Mouse (Mus musculus) embryonic fibroblast, embryonic 13.5 days (primary cell): ENCODE measurements around the gene Adtrp. TPM values are rescaled to one million over a fixed set of nuclear protein-coding genes. Genes with fewer than 3 reads are reported as not detected.

ENCODE experiments used
- H3K27ac ChIP-seq: 2 replicates; pipeline ENCODE4 v1.5.1; 2012; ENCODE audit warnings: low read length, control low read depth, inconsistent platforms; ENCODE audit not compliant: insufficient read depth
- H3K4me1 ChIP-seq: 2 replicates; pipeline ENCODE4 v1.6.1; 2011; ENCODE audit warnings: low read length; ENCODE audit not compliant: control insufficient read depth, insufficient read depth
- H3K4me3 ChIP-seq: 2 replicates; pipeline ENCODE4 v1.5.1; 2011; ENCODE audit warnings: mild to moderate bottlenecking, control low read depth, low read length; ENCODE audit not compliant: insufficient read depth
- CTCF ChIP-seq: IDR thresholded peaks from 2 replicates; pipeline ENCODE4 v1.5.1; 2011; ENCODE audit warnings: mild to moderate bottlenecking, control low read depth, low read length, moderate library complexity, borderline replicate concordance; ENCODE audit not compliant: insufficient read depth
- POLR2A ChIP-seq: IDR thresholded peaks from 2 replicates; pipeline ENCODE4 v1.6.1; 2011; ENCODE audit warnings: low read depth, mild to moderate bottlenecking, control low read depth, low read length, moderate library complexity
- polyA plus RNA-seq: library from polyadenylated mRNA; stranded (reverse); fragments of >200 nt; gene quantifications from 2 replicates; pipeline ENCODE4 v1.2.4, GENCODE M21; 2011; ENCODE audit warnings: low read depth; ENCODE audit not compliant: missing spikeins, insufficient read length

The Adtrp gene
- polyA plus RNA-seq, 1 experiment = 0.21 TPM

DNA sequence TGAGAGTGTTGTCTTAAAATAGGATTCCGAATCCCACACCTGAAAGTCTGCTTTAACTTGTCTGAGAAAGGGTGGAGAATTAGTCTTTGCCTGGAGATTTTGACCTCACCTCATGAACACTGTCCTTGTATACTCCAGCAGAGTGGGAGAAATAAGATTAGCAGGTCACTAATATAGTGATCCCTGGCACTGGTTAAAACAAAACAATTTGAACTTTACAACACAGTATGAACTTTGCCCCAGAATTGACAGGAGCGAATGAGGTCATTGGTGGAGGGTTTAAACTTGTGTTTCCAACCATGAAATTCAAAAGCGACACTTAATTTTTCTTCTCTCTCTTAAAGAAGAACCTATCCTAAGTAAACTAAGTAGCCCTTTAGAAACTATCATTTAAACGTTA is 3.4 kb downstream of the Adtrp start:
- TF ChIP-seq CTCF (no peak), POLR2A (no peak)
- no peak overlapping the region for H3K4me3 ChIP-seq
- H3K4me1 ChIP-seq = no peaks in the 10 kb centered on the region
- H3K27ac ChIP-seq = no peak overlapping the region

DNA sequence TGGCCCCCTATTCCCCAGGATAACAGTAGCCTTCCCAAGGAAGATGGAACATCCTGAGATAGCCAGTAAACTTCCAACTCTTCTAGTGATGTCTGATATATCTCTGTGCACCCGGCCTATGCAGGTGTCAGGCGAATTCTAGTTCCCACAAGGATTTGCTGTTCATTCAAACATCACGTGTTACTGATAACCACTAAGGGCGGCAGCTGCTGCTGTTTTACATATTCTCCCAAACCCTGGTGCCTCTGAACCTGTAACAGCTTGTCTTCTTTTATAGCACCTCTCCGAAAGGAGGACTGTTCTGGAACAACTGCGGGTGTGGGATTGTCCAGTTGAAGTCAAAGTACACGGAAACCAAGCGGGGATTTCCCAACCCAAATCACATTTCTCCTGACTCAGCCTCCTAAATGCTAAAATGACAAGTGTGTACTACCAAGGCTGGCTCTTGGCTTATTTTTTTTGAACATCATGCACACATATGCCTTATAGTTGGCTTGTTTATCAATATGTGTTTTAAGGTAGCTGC is 13.8 kb downstream of the Adtrp start:
- Histone ChIP-seq H3K4me3 (no peak overlapping the region), H3K27ac (no peak overlapping the region), H3K4me1 (no peaks in the 10 kb centered on the region)
- TF ChIP-seq POLR2A (no peak), CTCF (no peak)

DNA sequence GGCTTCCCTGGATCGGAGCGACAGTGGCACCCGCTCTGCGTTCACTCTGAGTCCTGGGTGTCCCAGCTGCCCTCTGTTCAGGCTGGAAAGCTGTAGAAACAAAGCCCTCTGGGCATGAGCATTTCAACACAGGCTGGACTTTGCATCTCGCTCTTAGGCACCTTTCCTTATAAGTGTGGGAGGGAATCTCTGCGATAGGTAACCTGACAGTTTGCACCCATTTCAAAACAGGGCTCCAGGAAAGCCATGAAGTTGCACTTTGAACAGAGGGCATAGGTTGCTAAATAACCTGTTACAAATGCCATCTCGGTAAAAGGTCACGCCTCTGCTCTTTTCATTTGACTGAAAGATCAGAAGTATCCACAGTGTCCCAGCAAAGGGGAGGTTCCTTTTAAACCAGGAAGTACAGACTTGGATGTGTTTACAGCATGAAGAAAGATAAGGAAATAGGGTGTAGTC is 19.2 kb downstream of the Adtrp start:
- TF ChIP-seq POLR2A (no peak), CTCF (no peak)
- H3K4me1 ChIP-seq = no peaks in the 10 kb centered on the region
- H3K4me3 ChIP-seq = no peak overlapping the region
- no peak overlapping the region for H3K27ac ChIP-seq

DNA sequence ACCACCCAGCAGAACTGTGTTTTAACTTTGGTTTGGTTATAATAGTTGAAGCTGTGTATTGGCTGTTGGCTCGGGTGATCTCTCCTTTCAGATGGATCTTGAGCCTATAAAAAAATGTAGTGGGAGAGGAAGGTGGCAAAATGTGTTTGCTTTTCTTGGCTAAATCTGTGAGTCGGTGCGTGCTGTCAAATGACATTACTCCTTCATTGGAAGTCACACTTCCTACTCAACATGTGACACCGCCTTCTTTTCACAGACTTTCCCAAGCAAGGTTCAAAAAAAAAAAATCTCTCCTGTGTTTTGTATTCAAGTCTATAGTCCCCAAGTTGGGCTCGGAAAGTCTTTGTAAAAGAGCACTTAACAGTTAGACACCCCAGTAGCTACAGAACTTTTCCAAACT is 19.9 kb downstream of the Adtrp start:
- Histone ChIP-seq H3K4me3 (no peak overlapping the region), H3K27ac (no peak overlapping the region), H3K4me1 (peaks cover 4% of the 10 kb centered on the region)
- TF ChIP-seq CTCF (no peak), POLR2A (no peak)

DNA sequence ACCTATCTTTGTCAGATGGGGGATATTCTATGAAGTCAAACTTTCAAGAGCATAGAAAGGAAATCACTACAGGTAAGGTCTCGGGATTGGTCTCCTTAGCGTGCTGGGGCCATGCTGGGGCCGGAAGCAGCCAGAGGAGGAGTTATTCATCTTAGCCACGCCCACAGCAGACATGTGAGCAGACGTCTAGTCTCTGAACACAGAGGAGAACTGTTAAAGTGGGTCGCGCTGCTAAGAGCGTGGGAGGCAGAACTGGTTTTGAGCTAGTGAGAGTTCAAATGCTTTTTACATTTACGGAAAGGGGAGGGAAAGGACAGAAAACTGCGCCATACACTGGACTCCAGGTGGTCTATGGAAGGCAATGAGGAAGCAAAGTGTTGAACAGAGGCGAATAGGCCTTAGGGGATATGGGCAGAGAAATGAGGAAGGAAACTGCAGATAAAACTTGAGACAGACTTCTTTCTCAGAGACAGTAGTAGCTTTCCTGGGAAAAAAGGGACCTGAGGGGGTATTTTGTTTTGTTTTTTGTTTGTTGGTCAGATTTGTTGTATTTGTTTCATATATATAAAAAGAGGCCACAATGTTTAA is 22.0 kb downstream of the Adtrp start:
- H3K27ac ChIP-seq = no peak overlapping the region
- TF ChIP-seq CTCF (no peak), POLR2A (no peak)
- peaks cover 6% of the 10 kb centered on the region for H3K4me1 ChIP-seq
- H3K4me3 ChIP-seq = no peak overlapping the region

DNA sequence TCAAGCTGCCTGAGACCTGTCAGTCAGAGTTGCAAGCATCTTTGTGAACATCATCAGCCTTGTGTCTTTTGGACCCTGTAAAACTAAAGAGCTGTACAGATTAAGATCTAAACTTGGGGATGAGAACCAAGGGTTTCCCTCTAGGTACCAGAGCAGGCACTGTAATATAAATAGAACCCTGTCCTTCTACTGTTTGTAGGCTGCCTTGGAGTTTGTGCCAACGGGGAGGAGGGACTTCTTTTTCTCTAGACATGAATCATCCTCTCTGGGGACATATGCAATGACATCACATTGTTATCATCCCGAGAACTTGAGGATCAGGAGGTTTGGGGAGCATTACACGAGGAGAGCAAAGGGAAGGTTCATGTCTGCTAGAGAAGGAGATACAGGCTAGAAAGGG is 24.4 kb downstream of the Adtrp start:
- TF ChIP-seq POLR2A (no peak), CTCF (no peak)
- H3K4me1 ChIP-seq = peaks cover 8% of the 10 kb centered on the region
- H3K4me3 ChIP-seq = no peak overlapping the region
- H3K27ac ChIP-seq = no peak overlapping the region

DNA sequence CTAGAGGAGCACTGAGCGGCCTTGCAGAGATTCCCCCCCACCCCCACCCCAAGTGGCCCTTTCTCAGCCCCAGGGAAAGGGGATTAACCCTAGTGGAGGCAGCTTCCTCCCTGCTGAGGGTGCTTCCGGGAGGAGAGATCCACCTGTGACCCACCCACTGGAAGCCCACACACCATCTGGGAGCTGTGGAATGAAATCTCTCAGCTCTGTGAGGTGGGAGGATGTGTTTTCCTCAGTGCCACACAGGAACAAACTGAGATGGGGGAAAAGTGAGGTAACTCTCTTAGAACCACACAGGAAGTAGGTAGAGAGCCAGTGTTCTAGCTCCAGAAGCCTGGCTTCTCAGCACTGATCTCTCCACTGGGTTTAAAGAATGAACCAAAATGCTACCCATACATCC is 24.9 kb downstream of the Adtrp start:
- TF ChIP-seq POLR2A = no peak
- TF ChIP-seq CTCF = no peak
- Histone ChIP-seq H3K4me1 (peaks cover 8% of the 10 kb centered on the region), H3K4me3 (no peak overlapping the region), H3K27ac (no peak overlapping the region)

DNA sequence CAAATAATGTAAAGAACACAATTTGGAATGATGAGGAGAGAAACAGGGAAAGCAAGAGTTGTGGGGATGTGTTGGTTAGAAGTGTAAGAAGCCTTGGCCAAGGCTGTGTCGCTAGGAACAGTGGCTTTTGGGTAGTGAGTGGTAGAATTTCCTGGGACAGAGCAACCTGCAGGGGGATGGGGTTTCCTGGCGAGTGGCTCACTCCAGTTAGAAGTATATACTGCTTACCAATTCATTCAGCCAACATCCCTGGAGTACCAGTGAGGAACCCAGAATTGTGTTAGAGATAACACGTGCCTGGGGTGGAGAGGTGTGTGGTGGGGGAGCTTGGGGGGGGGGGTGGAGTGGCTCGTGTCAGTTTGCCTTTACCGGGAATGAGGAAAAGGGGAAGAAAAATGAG is 25.4 kb downstream of the Adtrp start:
- Histone ChIP-seq H3K27ac (no peak overlapping the region), H3K4me1 (peaks cover 8% of the 10 kb centered on the region), H3K4me3 (no peak overlapping the region)
- TF ChIP-seq POLR2A = no peak
- TF ChIP-seq CTCF = no peak

DNA sequence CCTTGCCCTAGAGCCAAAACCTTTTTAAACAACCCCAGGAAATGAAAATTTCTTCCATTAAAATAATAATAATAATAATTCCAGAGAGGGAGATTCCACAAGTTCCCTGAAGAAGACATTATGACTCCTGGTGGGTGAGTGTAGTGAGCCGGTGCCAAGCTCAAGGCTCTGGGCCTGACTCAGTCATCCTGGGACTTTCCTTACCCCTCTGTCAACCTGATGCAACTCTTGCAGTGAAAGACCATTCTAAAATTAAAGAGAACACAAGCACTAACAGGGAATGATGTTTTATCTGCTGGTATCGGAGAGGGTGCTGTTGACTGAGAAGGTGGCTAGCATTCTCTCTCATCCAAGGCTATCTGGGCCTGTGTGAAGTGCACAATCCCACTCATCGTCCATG is 26.5 kb downstream of the Adtrp start:
- no peak overlapping the region for H3K4me3 ChIP-seq
- TF ChIP-seq POLR2A = no peak
- no peak for TF ChIP-seq CTCF
- H3K27ac ChIP-seq = peak overlapping the region; percentile 84
- H3K4me1 ChIP-seq = peaks cover 8% of the 10 kb centered on the region

DNA sequence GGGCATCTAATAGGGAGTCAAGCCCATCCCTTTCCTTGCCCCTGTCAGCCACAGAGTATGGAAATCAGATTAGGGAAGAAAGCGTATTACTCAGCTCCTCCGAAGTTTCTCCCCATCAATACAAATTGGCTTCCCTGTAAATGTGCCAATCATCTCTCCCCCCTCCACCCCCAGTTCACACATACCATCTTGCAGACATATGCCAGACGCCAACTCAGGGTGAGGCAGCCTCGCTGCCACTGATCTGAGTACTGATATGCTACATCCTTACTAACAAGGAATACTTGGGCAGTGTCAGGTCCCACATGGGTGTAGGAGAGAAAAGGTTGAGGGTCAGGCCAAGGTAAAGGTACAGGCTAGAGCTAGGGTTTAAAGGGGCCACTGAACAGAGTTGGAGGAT is 27.6 kb downstream of the Adtrp start:
- H3K27ac ChIP-seq = peak overlapping the region; percentile 92
- no peak for TF ChIP-seq CTCF
- TF ChIP-seq POLR2A = no peak
- no peak overlapping the region for H3K4me3 ChIP-seq
- peaks cover 8% of the 10 kb centered on the region for H3K4me1 ChIP-seq
